Mouse (Mus musculus) layer of hippocampus, postnatal 14 days (tissue): Measurements from ENCODE around the gene Slc35c2. TPM values are rescaled to one million over a fixed set of nuclear protein-coding genes. Genes with fewer than 3 reads are reported as not detected.

ENCODE experiments used
- DNase-seq, 2 experiments: peaks; one replicate each; pipeline ENCODE4 v3.0.0; 2021 to 2022; ENCODE audit warnings: low spot score in 2 of 2, mixed read lengths in 1 of 2
- long read RNA-seq, 2 experiments: library from polyadenylated mRNA; stranded (forward); transcript quantifications; one replicate each; pipeline ENCODE4 v2.0.0; 2021
- total RNA-seq, 2 experiments: library from RNA; stranded (reverse); gene quantifications; 2 replicates each; pipeline ENCODE4 v1.2.3; 2021

The Slc35c2 gene
- 10 to 100 TPM; 76.0 to 81.1 TPM for total RNA-seq
- long read RNA-seq, experiment 1, transcript Slc35c2-204 (10 exons, 2,008 nt) = major isoform, 13 of 61 reads
- long read RNA-seq, experiment 1, partial matches to known transcripts = 10 of 61 reads
- long read RNA-seq, experiment 1, other reads (novel, unspliced or antisense) = 36 of 61 reads
- long read RNA-seq, experiment 2, transcript Slc35c2-204 (10 exons, 2,008 nt) = major isoform, 18 of 82 reads
- long read RNA-seq, experiment 2, partial matches to known transcripts = 14 of 82 reads
- long read RNA-seq, experiment 2, other reads (novel, unspliced or antisense) = 49 of 82 reads

GRCm38 (mm10) chr2:165287202-165287984 is at the start of gene Slc35c2:
Gene Slc35c2 (minus strand): TSS chr2:165287869.
- peak; percentile 96 to 97 for DNase-seq

- no peak for DNase-seq
Measured at GRCm38 (mm10) chr2:165337191-165337590, 49.5 kb upstream of the Slc35c2 start.

- DNase-seq = no peak
Measured at GRCm38 (mm10) chr2:165332610-165333210, 45.0 kb upstream of the Slc35c2 start.

- no peak for DNase-seq
Measured at GRCm38 (mm10) chr2:165329703-165330102, 42.0 kb upstream of the Slc35c2 start.

- DNase-seq = no peak
Measured at GRCm38 (mm10) chr2:165328746-165329145, 41.1 kb upstream of the Slc35c2 start.

GRCm38 (mm10) chr2:165327386-165327785 is 39.7 kb upstream of the Slc35c2 start:
- DNase-seq = no peak

GRCm38 (mm10) chr2:165326304-165327190 is 38.9 kb upstream of the Slc35c2 start, which contains the start of gene Elmo2:
Gene Elmo2 (minus strand): TSS chr2:165326479.
- DNase-seq = peak; percentile 99

- peak in 1 of 2 experiments; percentile 57 for DNase-seq
Measured at GRCm38 (mm10) chr2:165325521-165326303, 38.0 kb upstream of the Slc35c2 start.

- DNase-seq = no peak
Measured at GRCm38 (mm10) chr2:165323928-165324327, 36.3 kb upstream of the Slc35c2 start.

GRCm38 (mm10) chr2:165323484-165323883 is 35.8 kb upstream of the Slc35c2 start:
- peak in 1 of 2 experiments; percentile 57 for DNase-seq

GRCm38 (mm10) chr2:165321981-165322735 is 34.5 kb upstream of the Slc35c2 start:
- no peak for DNase-seq

- peak; percentile 44 to 64 for DNase-seq
Measured at GRCm38 (mm10) chr2:165321381-165321888, 33.8 kb upstream of the Slc35c2 start.

GRCm38 (mm10) chr2:165320531-165321150 is 33.0 kb upstream of the Slc35c2 start:
- no peak for DNase-seq

- no peak for DNase-seq
Measured at GRCm38 (mm10) chr2:165319503-165319902, 31.8 kb upstream of the Slc35c2 start.

- DNase-seq = no peak
Measured at GRCm38 (mm10) chr2:165318941-165319340, 31.3 kb upstream of the Slc35c2 start.

GRCm38 (mm10) chr2:165317621-165318263 is 30.1 kb upstream of the Slc35c2 start:
- DNase-seq = no peak

GRCm38 (mm10) chr2:165316837-165317473 is 29.3 kb upstream of the Slc35c2 start:
- peak; percentile 58 to 75 for DNase-seq

- DNase-seq = no peak
Measured at GRCm38 (mm10) chr2:165316204-165316603, 28.5 kb upstream of the Slc35c2 start.
